Mouse (Mus musculus) neural tube, embryonic 11.5 days (tissue): ENCODE results near the gene 1700024P04Rik. TPM values are rescaled to one million over a fixed set of nuclear protein-coding genes. Genes with fewer than 3 reads are reported as not detected.
A peak's percentile ranks its signal among the peaks of the same experiment; 100 is the strongest.

Experiments used
- ATAC-seq: fragments of 200-750 bp; cut with Nextera tagmentation; 2 replicates; pipeline ENCODE4 v1.8.0; 2017; ENCODE audit warnings: moderate number of reproducible peaks, mild to moderate bottlenecking, moderate TSS enrichment, moderate library complexity; ENCODE audit not compliant: insufficient read depth, low FRiP score, low TSS enrichment
- DNase-seq: peaks from one replicate; pipeline ENCODE4 v3.0.0-alpha.2; 2015; ENCODE audit warnings: low spot score
- H3K27ac ChIP-seq: fragments of 300-500 bp; sonication (generic); 2 replicates; pipeline ENCODE4 v1.5.1; 2014; ENCODE audit warnings: low read depth, mild to moderate bottlenecking, low read length
- H3K27me3 ChIP-seq: fragments of 300-500 bp; sonication (generic); 2 replicates; pipeline ENCODE4 v1.6.1; 2014; ENCODE audit warnings: mild to moderate bottlenecking, low read length, mixed read lengths; ENCODE audit not compliant: control insufficient read depth, insufficient read depth
- H3K36me3 ChIP-seq: fragments of 300-500 bp; sonication (generic); 2 replicates; pipeline ENCODE4 v1.6.1; 2014; ENCODE audit warnings: mild to moderate bottlenecking, low read length, moderate library complexity, mixed read lengths; ENCODE audit not compliant: control insufficient read depth, insufficient read depth
- H3K4me1 ChIP-seq: fragments of 300-500 bp; sonication (generic); 2 replicates; pipeline ENCODE4 v1.6.1; 2014; ENCODE audit warnings: low read length, mixed read lengths; ENCODE audit not compliant: control insufficient read depth, insufficient read depth
- H3K4me2 ChIP-seq: fragments of 300-500 bp; sonication (generic); 2 replicates; pipeline ENCODE4 v1.6.1; 2014; ENCODE audit warnings: low read depth, mild to moderate bottlenecking, moderate library complexity
- H3K4me3 ChIP-seq: fragments of 300-500 bp; sonication (generic); 2 replicates; pipeline ENCODE4 v1.5.1; 2014; ENCODE audit warnings: low read depth, low read length
- H3K9ac ChIP-seq: fragments of 300-500 bp; sonication (generic); 2 replicates; pipeline ENCODE4 v1.6.1; 2014; ENCODE audit warnings: mild to moderate bottlenecking, low read length
- H3K9me3 ChIP-seq: fragments of 300-500 bp; sonication (generic); 2 replicates; pipeline ENCODE4 v1.6.1; 2016; ENCODE audit warnings: low read length; ENCODE audit not compliant: control insufficient read depth
- WGBS: fragments of 180-500 bp; shearing (Covaris S2); extraction: QIAGEN DNeasy Blood & Tissue Kit; methylation state at CpG from one replicate; pipeline ENCODE4 v1.1.7; 2014; 5-methylcytosine and 5-hydroxymethylcytosine counted together
- polyA plus RNA-seq: library from polyadenylated mRNA; unstranded; fragments of >200 nt; fragmentation: Nextera tagmentation; extraction: Ambion mirVana; gene quantifications from 2 replicates; pipeline ENCODE4 v1.2.1, GENCODE M21; 2014

Gene 1700024P04Rik
- polyA plus RNA-seq, 1 experiment from 2014 or later, result not detected

- no peaks in the 10 kb centered on the region for H3K4me1 ChIP-seq
- DNase-seq (no peak), ATAC-seq (no peak)
- H3K27me3 ChIP-seq, result no peaks in the 10 kb centered on the region
- H3K4me2 ChIP-seq, result no peak overlapping the region
- no peak overlapping the region for H3K4me3 ChIP-seq
- H3K9me3 ChIP-seq, result no peaks in the 10 kb centered on the region
- no peaks in the 10 kb centered on the region for H3K36me3 ChIP-seq
- no peak overlapping the region for H3K27ac ChIP-seq
- H3K9ac ChIP-seq, result no peak overlapping the region
- WGBS, result 76% methylated on average over 5 of the region's 5 CpGs
These were observed 12.7 kb downstream of the 1700024P04Rik start for GRCm38 (mm10) chr13:98971641-98972040.

GRCm38 (mm10) chr13:98968517-98968916 is 15.8 kb downstream of the 1700024P04Rik start:
- 85% methylated on average over 4 of the region's 4 CpGs for WGBS

GRCm38 (mm10) chr13:98967942-98968341 is 16.4 kb downstream of the 1700024P04Rik start:
- H3K9ac ChIP-seq, result no peak overlapping the region
- no peak overlapping the region for H3K4me3 ChIP-seq
- no peaks in the 10 kb centered on the region for H3K9me3 ChIP-seq
- H3K4me2 ChIP-seq, result no peak overlapping the region
- H3K27me3 ChIP-seq, result no peaks in the 10 kb centered on the region
- H3K4me1 ChIP-seq, result no peaks in the 10 kb centered on the region
- 89% methylated on average over 6 of the region's 6 CpGs for WGBS
- no peak overlapping the region for H3K27ac ChIP-seq
- DNase-seq, result no peak
- no peaks in the 10 kb centered on the region for H3K36me3 ChIP-seq
- no peak for ATAC-seq

More at GRCm38 (mm10) chr13:98968517-98968916, 15.8 kb downstream of the 1700024P04Rik start:
- no peak overlapping the region for H3K27ac ChIP-seq
- H3K9me3 ChIP-seq, result no peaks in the 10 kb centered on the region
- H3K27me3 ChIP-seq, result no peaks in the 10 kb centered on the region
- DNase-seq (no peak), ATAC-seq (no peak)
- no peak overlapping the region for H3K4me2 ChIP-seq
- no peaks in the 10 kb centered on the region for H3K36me3 ChIP-seq
- no peaks in the 10 kb centered on the region for H3K4me1 ChIP-seq
- H3K9ac ChIP-seq, result no peak overlapping the region
- no peak overlapping the region for H3K4me3 ChIP-seq

GRCm38 (mm10) chr13:98966583-98966982 is 17.8 kb downstream of the 1700024P04Rik start:
- DNase-seq, result no peak
- Histone ChIP-seq H3K36me3 (no peaks in the 10 kb centered on the region), H3K4me2 (no peak overlapping the region), H3K27me3 (no peaks in the 10 kb centered on the region), H3K9me3 (no peaks in the 10 kb centered on the region), H3K4me1 (no peaks in the 10 kb centered on the region), H3K27ac (no peak overlapping the region), H3K9ac (no peak overlapping the region), H3K4me3 (no peak overlapping the region)
- 85% methylated on average over 5 of the region's 5 CpGs for WGBS
- no peak for ATAC-seq

- Histone ChIP-seq H3K27ac (no peak overlapping the region), H3K9ac (no peak overlapping the region), H3K4me1 (no peaks in the 10 kb centered on the region), H3K36me3 (no peaks in the 10 kb centered on the region), H3K9me3 (no peaks in the 10 kb centered on the region), H3K27me3 (no peaks in the 10 kb centered on the region), H3K4me3 (no peak overlapping the region), H3K4me2 (no peak overlapping the region)
- ATAC-seq (no peak), DNase-seq (no peak)
- WGBS, result 79% methylated on average over 1 of the region's 1 CpGs
These were observed 20.8 kb downstream of the 1700024P04Rik start for GRCm38 (mm10) chr13:98963612-98964011.

- Histone ChIP-seq H3K4me3 (no peak overlapping the region), H3K27ac (no peak overlapping the region), H3K4me2 (no peak overlapping the region), H3K4me1 (peaks cover 3% of the 10 kb centered on the region; the same call in 1 of the 2 replicates), H3K9ac (no peak overlapping the region), H3K9me3 (no peaks in the 10 kb centered on the region), H3K27me3 (no peaks in the 10 kb centered on the region), H3K36me3 (no peaks in the 10 kb centered on the region)
- peak; percentile 58; the same call in 1 of the 2 replicates for ATAC-seq
- WGBS, result 46% methylated on average over 2 of the region's 2 CpGs
- DNase-seq, result no peak
These were observed 26.2 kb downstream of the 1700024P04Rik start for GRCm38 (mm10) chr13:98958177-98958576.

GRCm38 (mm10) chr13:98956209-98956608 is 28.2 kb downstream of the 1700024P04Rik start:
- H3K27ac ChIP-seq, result no peak overlapping the region
- WGBS, result 75% methylated on average over 2 of the region's 2 CpGs
- no peak overlapping the region for H3K9ac ChIP-seq
- H3K4me1 ChIP-seq, result peaks cover 3% of the 10 kb centered on the region; the same call in 1 of the 2 replicates
- H3K9me3 ChIP-seq, result no peaks in the 10 kb centered on the region
- H3K36me3 ChIP-seq, result no peaks in the 10 kb centered on the region
- DNase-seq, result no peak
- H3K27me3 ChIP-seq, result no peaks in the 10 kb centered on the region
- no peak for ATAC-seq
- no peak overlapping the region for H3K4me3 ChIP-seq
- no peak overlapping the region for H3K4me2 ChIP-seq

- Histone ChIP-seq H3K27me3 (no peaks in the 10 kb centered on the region), H3K4me1 (peaks cover 3% of the 10 kb centered on the region; the same call in 1 of the 2 replicates), H3K4me3 (no peak overlapping the region), H3K9ac (no peak overlapping the region), H3K4me2 (no peak overlapping the region), H3K9me3 (no peaks in the 10 kb centered on the region), H3K36me3 (no peaks in the 10 kb centered on the region), H3K27ac (no peak overlapping the region)
- DNase-seq (no peak), ATAC-seq (no peak)
- 55% methylated on average over 6 of the region's 6 CpGs for WGBS
These were observed 28.7 kb downstream of the 1700024P04Rik start for GRCm38 (mm10) chr13:98955676-98956075.

GRCm38 (mm10) chr13:98955226-98955625 is 29.1 kb downstream of the 1700024P04Rik start:
- no peak overlapping the region for H3K9ac ChIP-seq
- 69% methylated on average over 5 of the region's 5 CpGs for WGBS
- DNase-seq (no peak), ATAC-seq (no peak)
- H3K27ac ChIP-seq, result no peak overlapping the region
- peaks cover 3% of the 10 kb centered on the region; the same call in 1 of the 2 replicates for H3K4me1 ChIP-seq
- H3K4me2 ChIP-seq, result no peak overlapping the region
- no peak overlapping the region for H3K4me3 ChIP-seq
- H3K36me3 ChIP-seq, result no peaks in the 10 kb centered on the region
- no peaks in the 10 kb centered on the region for H3K27me3 ChIP-seq
- H3K9me3 ChIP-seq, result no peaks in the 10 kb centered on the region
